Mouse (Mus musculus) liver, adult 2 months (tissue): ENCODE data around the gene Itga8. TPM values are rescaled to one million over a fixed set of nuclear protein-coding genes. Genes with fewer than 3 reads are reported as not detected.

ENCODE experiments used
- DNase-seq: peaks from one replicate; pipeline ENCODE4 v3.0.0-alpha.2; 2011; ENCODE audit warnings: low read depth, low spot score; ENCODE audit errors: extremely low read depth
- H3K27ac ChIP-seq: fragments of 200-500 bp; replicated peaks from 2 replicates; pipeline ENCODE4 v1.5.1; 2012; ENCODE audit warnings: low read depth, mild to moderate bottlenecking, control low read depth, inconsistent platforms, low read length; ENCODE audit not compliant: insufficient read depth
- H3K27me3 ChIP-seq: fragments of 200-500 bp; 2 replicates; pipeline ENCODE4 v1.6.1; 2012; ENCODE audit warnings: mild to moderate bottlenecking, moderate library complexity, low read length, inconsistent platforms; ENCODE audit not compliant: control insufficient read depth, insufficient read depth
- H3K36me3 ChIP-seq: fragments of 200-500 bp; 2 replicates; pipeline ENCODE4 v1.6.1; 2012; ENCODE audit warnings: low read length, inconsistent platforms; ENCODE audit not compliant: control insufficient read depth, insufficient read depth
- H3K4me1 ChIP-seq: fragments of 200-500 bp; 2 replicates; pipeline ENCODE4 v1.6.1; 2011; ENCODE audit warnings: low read length; ENCODE audit not compliant: control insufficient read depth, insufficient read depth
- H3K4me3 ChIP-seq: fragments of 200-500 bp; 2 replicates; pipeline ENCODE4 v1.5.1; 2011; ENCODE audit warnings: low read depth, mild to moderate bottlenecking, control low read depth, low read length, moderate library complexity; ENCODE audit not compliant: insufficient read depth
- H3K79me2 ChIP-seq: fragments of 200-500 bp; 2 replicates; pipeline ENCODE4 v1.6.1; 2012; ENCODE audit warnings: inconsistent platforms, mild to moderate bottlenecking, low read length, moderate library complexity; ENCODE audit not compliant: control insufficient read depth, insufficient read depth
- H3K9ac ChIP-seq: fragments of 200-500 bp; 2 replicates; pipeline ENCODE4 v1.6.1; 2012; ENCODE audit warnings: low read depth, mild to moderate bottlenecking, control low read depth, inconsistent platforms, low read length
- CTCF ChIP-seq: fragments of 200-500 bp; IDR thresholded peaks from 2 replicates; pipeline ENCODE4 v1.5.1; 2011; ENCODE audit warnings: low read depth, low read length, control low read depth
- POLR2A ChIP-seq: fragments of 200-500 bp; IDR thresholded peaks from 2 replicates; pipeline ENCODE4 v1.6.1; 2011; ENCODE audit warnings: low read length, control low read depth; ENCODE audit not compliant: insufficient read depth; ENCODE audit errors: extremely low read depth
- WGBS: fragments of 180-500 bp; shearing (Covaris S2); methylation state at CpG from one replicate; pipeline ENCODE4 v1.1.7; 2018; 5-methylcytosine and 5-hydroxymethylcytosine counted together
- polyA plus RNA-seq: library from polyadenylated mRNA; depleted of rRNA; stranded (reverse); fragments of >200 nt; gene quantifications from 2 replicates; pipeline ENCODE4 v1.2.3, GENCODE M21; 2012; rRNA removed
- total RNA-seq: library from RNA; depleted of rRNA; stranded (reverse); fragments of >200 nt; gene quantifications from 2 replicates; pipeline ENCODE4 v1.2.3, GENCODE M21; 2014; rRNA removed

Gene Itga8
- 5.2 and 6.7 TPM in 2 replicates for total RNA-seq
- 1.4 and 1.8 TPM in 2 replicates for polyA plus RNA-seq

GRCm38 (mm10) chr2:12301431-12302170 lies at the start of gene Itga8:
Itga8 (minus strand) TSS chr2:12301922.
- 1% methylated on average over 55 of the region's 56 CpGs for WGBS
- H3K4me3 ChIP-seq, result peak within 1 kb of the TSS; percentile 62
- no peaks in the 10 kb centered on the region for H3K36me3 ChIP-seq
- TF ChIP-seq CTCF, result peak; percentile 94
- TF ChIP-seq POLR2A, result no peak
- 0 out of 2 replicates have a peak, but pooled peaks cover 4% of the 10 kb centered on the region for H3K27me3 ChIP-seq
- H3K9ac ChIP-seq, result peak within 1 kb of the TSS; percentile 45
- no peaks in the 10 kb centered on the region for H3K79me2 ChIP-seq
- no peak within 1 kb of the TSS for H3K27ac ChIP-seq
- no peaks in the 10 kb centered on the region; the same call in 1 of the 2 replicates for H3K4me1 ChIP-seq
- no peak for DNase-seq

DNA sequence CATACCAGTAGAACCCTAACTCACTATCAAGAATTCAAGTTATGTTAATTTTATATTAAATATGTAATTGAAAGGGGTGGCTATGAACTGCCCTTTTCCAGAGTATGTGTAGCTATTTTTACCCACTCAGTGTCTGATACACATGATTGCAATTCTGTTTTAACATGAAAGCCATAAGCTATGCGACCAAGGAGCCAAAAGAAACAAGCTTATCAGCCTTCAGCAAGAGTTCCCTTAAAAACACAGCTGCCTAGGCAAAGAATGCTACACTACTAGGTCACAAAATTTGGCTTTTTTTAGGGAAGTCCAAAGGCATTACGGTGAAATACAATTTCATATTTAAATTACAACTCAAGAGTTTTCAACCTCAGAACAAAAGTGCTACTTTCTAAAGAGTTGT lies 47.2 kb upstream of the Itga8 start:
- Histone ChIP-seq H3K79me2 (no peaks in the 10 kb centered on the region), H3K27me3 (no peaks in the 10 kb centered on the region), H3K36me3 (peaks cover 27% of the 10 kb centered on the region), H3K27ac (no peak overlapping the region), H3K4me1 (no peaks in the 10 kb centered on the region), H3K9ac (no peak overlapping the region), H3K4me3 (no peak overlapping the region)
- WGBS, result 86% methylated on average over 2 of the region's 2 CpGs
- TF ChIP-seq CTCF (no peak), POLR2A (no peak)
- DNase-seq, result no peak

GRCm38 (mm10) chr2:12331962-12332361 lies 30.2 kb upstream of the Itga8 start:
- Histone ChIP-seq H3K4me1 (peaks cover 3% of the 10 kb centered on the region; the same call in 1 of the 2 replicates), H3K36me3 (no peaks in the 10 kb centered on the region), H3K27me3 (no peaks in the 10 kb centered on the region), H3K9ac (no peak overlapping the region), H3K4me3 (no peak overlapping the region), H3K27ac (no peak overlapping the region), H3K79me2 (no peaks in the 10 kb centered on the region)
- 66% methylated on average over 2 of the region's 2 CpGs for WGBS
- DNase-seq, result no peak
- TF ChIP-seq CTCF (no peak), POLR2A (no peak)

- H3K4me3 ChIP-seq, result no peak overlapping the region
- no peak overlapping the region for H3K27ac ChIP-seq
- 80% methylated on average over 2 of the region's 2 CpGs for WGBS
- peaks cover 3% of the 10 kb centered on the region; the same call in 1 of the 2 replicates for H3K4me1 ChIP-seq
- no peak overlapping the region for H3K9ac ChIP-seq
- no peaks in the 10 kb centered on the region for H3K27me3 ChIP-seq
- no peak for DNase-seq
- H3K36me3 ChIP-seq, result no peaks in the 10 kb centered on the region
- TF ChIP-seq CTCF (no peak), POLR2A (no peak)
- no peaks in the 10 kb centered on the region for H3K79me2 ChIP-seq
Measured at GRCm38 (mm10) chr2:12329620-12330019, 27.9 kb upstream of the Itga8 start.

- Histone ChIP-seq H3K4me1 (peaks cover 3% of the 10 kb centered on the region; the same call in 1 of the 2 replicates), H3K4me3 (no peak overlapping the region), H3K9ac (no peak overlapping the region), H3K79me2 (no peaks in the 10 kb centered on the region), H3K36me3 (no peaks in the 10 kb centered on the region), H3K27me3 (no peaks in the 10 kb centered on the region), H3K27ac (no peak overlapping the region)
- WGBS, result 65% methylated on average over 5 of the region's 5 CpGs
- no peak for TF ChIP-seq POLR2A
- no peak for TF ChIP-seq CTCF
- DNase-seq, result no peak
Measured at GRCm38 (mm10) chr2:12329068-12329407, 27.3 kb upstream of the Itga8 start.
